Mouse (Mus musculus) midbrain, embryonic 15.5 days (tissue): ENCODE measurements around the gene Kdm2b. TPM values are rescaled to one million over a fixed set of nuclear protein-coding genes. Genes with fewer than 3 reads are reported as not detected.
A peak's percentile ranks its signal among the peaks of the same experiment; 100 is the strongest.

ENCODE experiments used
- ATAC-seq: fragments of 200-750 bp; cut with Nextera tagmentation; replicated peaks from 2 replicates; pipeline ENCODE4 v1.8.0; 2017; ENCODE audit warnings: moderate TSS enrichment
- H3K27ac ChIP-seq: fragments of 300-500 bp; sonication (generic); 2 replicates; pipeline ENCODE4 v1.5.1; 2015; ENCODE audit warnings: mild to moderate bottlenecking, inconsistent platforms
- H3K27me3 ChIP-seq: fragments of 300-500 bp; sonication (generic); replicated peaks from 2 replicates; pipeline ENCODE4 v1.6.1; 2015; ENCODE audit warnings: inconsistent platforms
- H3K36me3 ChIP-seq: fragments of 300-500 bp; sonication (generic); replicated peaks from 2 replicates; pipeline ENCODE4 v1.6.1; 2015; ENCODE audit warnings: inconsistent platforms
- H3K4me1 ChIP-seq: fragments of 300-500 bp; sonication (generic); 2 replicates; pipeline ENCODE4 v1.6.1; 2015; ENCODE audit warnings: inconsistent platforms
- H3K4me2 ChIP-seq: fragments of 300-500 bp; sonication (generic); 2 replicates; pipeline ENCODE4 v1.6.1; 2015; ENCODE audit warnings: inconsistent platforms, mild to moderate bottlenecking, moderate library complexity
- H3K4me3 ChIP-seq: fragments of 300-500 bp; sonication (generic); 2 replicates; pipeline ENCODE4 v1.5.1; 2015; ENCODE audit warnings: mild to moderate bottlenecking, inconsistent platforms
- H3K9ac ChIP-seq: fragments of 300-500 bp; sonication (generic); 2 replicates; pipeline ENCODE4 v1.6.1; 2015; ENCODE audit warnings: mild to moderate bottlenecking, inconsistent platforms
- H3K9me3 ChIP-seq: fragments of 300-500 bp; sonication (generic); 2 replicates; pipeline ENCODE4 v1.6.1; 2016; ENCODE audit warnings: inconsistent platforms
- WGBS: fragments of 180-500 bp; shearing (Covaris S2); methylation state at CpG from one replicate; pipeline ENCODE4 v1.1.7; 2015; ENCODE audit warnings: mixed read lengths; 5-methylcytosine and 5-hydroxymethylcytosine counted together
- polyA plus RNA-seq: library from polyadenylated mRNA; unstranded; fragments of >200 nt; fragmentation: Nextera tagmentation; extraction: Ambion mirVana; gene quantifications from 2 replicates; pipeline ENCODE4 v1.2.1, GENCODE M21; 2015

Kdm2b gene
- polyA plus RNA-seq, 1 experiment from 2014 or later, result 123 TPM

DNA sequence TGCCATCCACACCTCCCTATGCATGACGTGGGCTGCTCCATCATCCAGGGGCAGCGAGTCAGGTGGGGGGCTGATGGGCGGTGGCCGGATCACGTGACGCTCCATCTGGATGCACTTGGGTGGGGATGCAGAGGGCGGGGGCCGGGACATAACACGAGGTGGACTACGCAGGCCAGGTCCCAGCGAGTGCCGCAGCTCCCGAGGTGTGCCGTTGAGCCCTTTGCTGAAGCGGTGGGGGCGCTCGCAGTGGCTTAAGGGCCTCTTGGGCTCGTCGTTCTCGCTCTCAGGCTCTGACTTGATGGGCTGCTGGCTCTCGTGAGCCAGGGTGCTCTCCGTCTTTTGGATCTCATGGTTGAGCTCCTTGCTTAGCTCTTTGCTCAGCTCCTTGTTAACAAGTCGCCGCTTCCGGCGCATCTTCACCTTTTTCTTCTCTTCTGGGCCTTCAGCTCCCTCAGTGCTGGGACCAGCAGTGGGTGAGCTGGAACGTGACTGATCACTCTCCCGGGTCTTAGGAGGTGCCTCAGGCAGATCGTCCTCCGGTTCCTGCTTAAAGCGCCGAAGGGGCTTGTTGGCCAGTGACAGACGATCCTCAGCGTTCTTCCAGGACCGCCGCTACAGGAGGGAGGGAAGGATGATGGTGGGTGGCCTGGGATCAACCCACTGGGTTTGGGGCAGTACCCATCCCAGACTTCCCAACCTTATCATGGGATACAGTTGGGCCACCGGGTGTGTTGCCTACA is 109.2 kb downstream of the Kdm2b start:
- H3K4me2 ChIP-seq, result no peak overlapping the region
- H3K36me3 ChIP-seq, result peaks cover 45% of the 10 kb centered on the region
- no peak overlapping the region for H3K9ac ChIP-seq
- no peak for ATAC-seq
- H3K27ac ChIP-seq, result no peak overlapping the region
- no peaks in the 10 kb centered on the region for H3K27me3 ChIP-seq
- H3K4me1 ChIP-seq, result no peaks in the 10 kb centered on the region
- WGBS, result 94% methylated on average over 37 of the region's 37 CpGs
- no peaks in the 10 kb centered on the region for H3K9me3 ChIP-seq
- no peak overlapping the region for H3K4me3 ChIP-seq

DNA sequence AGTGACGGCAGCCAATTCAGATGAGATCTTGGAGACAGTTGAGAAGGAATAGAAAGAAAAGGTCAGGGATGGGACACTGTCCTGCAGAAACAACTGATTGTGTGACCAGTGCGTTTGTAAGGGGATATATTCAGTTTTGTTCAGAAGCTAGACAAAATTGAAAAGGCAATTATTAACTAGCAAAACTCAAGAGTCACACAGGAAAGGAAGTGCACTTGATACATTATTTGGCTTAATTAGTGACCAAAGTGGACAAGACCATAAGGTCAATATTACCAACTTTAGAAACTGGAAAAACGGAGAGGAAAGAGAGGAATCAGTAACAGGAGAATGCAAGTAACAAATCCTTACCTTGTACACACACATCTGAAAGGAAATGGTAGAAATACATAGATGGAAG is 113.0 kb downstream of the Kdm2b start:
- no peak overlapping the region for H3K4me3 ChIP-seq
- no peak overlapping the region for H3K4me2 ChIP-seq
- no peak overlapping the region for H3K27ac ChIP-seq
- H3K27me3 ChIP-seq, result no peaks in the 10 kb centered on the region
- ATAC-seq, result no peak
- no peak overlapping the region for H3K9ac ChIP-seq
- H3K4me1 ChIP-seq, result no peaks in the 10 kb centered on the region
- WGBS, result 85% methylated on average over 3 of the region's 3 CpGs
- H3K9me3 ChIP-seq, result no peaks in the 10 kb centered on the region
- H3K36me3 ChIP-seq, result peaks cover 50% of the 10 kb centered on the region

DNA sequence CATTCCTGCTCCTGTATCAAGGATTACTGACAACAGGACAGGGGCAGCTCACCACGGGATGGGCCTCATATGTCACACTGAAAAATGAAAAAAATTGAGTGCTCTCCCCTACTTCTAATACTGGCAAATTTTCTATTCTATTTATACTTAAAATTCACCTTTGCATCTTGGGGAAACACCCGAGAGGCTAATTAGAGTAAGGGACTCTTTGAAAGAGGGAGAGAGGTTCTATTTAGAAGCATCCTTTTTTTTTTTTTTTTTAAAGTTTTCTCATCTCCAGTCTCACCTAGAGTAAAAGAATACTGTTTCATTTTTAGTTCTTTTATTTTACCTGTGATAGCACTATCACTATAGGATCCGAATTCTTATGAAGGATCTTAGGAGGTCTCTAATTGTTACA is 115.3 kb downstream of the Kdm2b start:
- no peaks in the 10 kb centered on the region for H3K4me1 ChIP-seq
- no peak overlapping the region for H3K27ac ChIP-seq
- no peaks in the 10 kb centered on the region for H3K27me3 ChIP-seq
- 90% methylated on average over 3 of the region's 3 CpGs for WGBS
- H3K9me3 ChIP-seq, result no peaks in the 10 kb centered on the region
- no peak for ATAC-seq
- H3K9ac ChIP-seq, result no peak overlapping the region
- no peak overlapping the region for H3K4me2 ChIP-seq
- no peak overlapping the region for H3K4me3 ChIP-seq
- peaks cover 47% of the 10 kb centered on the region for H3K36me3 ChIP-seq

DNA sequence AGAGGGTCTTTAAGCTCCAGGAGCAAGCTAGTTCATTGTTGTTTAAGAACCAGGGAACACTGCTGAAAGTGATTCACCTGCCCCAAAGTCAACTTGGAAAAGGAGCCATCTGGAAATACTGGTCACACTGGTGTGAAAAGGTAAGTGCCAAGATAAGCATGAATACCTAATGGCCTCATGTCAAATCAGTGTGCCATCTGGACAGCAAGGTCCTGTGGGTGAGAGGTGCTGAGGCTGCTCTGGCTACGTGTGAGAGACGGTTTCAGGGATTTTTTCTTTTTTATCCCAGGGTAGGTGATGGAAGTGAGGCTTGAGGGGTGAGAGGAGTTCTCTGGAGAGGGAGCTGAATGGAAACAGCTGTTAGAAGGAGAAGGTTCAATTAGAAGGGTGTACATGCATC is 116.0 kb downstream of the Kdm2b start:
- no peak overlapping the region for H3K9ac ChIP-seq
- no peaks in the 10 kb centered on the region for H3K27me3 ChIP-seq
- H3K4me2 ChIP-seq, result no peak overlapping the region
- ATAC-seq, result no peak
- H3K4me3 ChIP-seq, result no peak overlapping the region
- H3K36me3 ChIP-seq, result peaks cover 46% of the 10 kb centered on the region
- no peaks in the 10 kb centered on the region for H3K4me1 ChIP-seq
- WGBS, result 70% methylated on average over 2 of the region's 2 CpGs
- no peaks in the 10 kb centered on the region for H3K9me3 ChIP-seq
- H3K27ac ChIP-seq, result no peak overlapping the region

DNA sequence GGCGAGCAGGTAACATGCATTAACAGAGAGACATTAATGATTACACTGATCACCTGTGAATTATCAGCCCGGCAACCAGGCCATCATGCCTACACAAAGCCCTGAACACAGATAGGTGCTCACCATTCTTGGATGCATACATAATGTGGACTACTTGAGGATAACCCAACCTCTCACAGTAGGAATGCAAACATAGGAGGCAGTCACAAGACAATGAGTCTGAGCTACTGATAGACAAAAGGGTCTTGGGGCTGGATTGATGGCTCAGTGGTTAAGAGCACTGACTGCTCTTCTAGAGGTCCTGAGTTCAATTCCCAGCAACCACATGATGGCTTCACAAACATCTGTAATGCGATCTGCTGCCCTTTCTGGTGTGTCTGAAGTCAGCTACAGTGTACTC is 117.0 kb downstream of the Kdm2b start:
- no peak for ATAC-seq

DNA sequence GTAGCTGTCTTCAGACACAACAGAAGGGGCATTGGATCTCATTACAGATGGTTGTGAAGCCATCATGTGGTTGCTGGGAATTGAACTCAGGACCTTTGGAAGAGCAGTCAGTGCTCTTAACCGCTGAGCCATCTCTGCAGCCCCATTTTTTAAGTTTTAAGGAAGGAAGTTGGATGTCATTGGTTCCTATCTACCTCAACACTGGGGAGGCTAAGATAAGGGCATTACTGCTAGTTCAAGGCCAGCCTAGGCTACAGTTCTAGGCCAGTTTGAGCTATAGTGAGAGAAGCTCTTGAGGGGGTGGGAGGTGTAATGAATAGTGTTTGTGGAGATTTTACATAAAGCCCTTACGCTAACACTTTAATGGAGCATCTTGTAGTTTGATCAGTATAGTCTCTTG is 126.6 kb downstream of the Kdm2b start:
- no peaks in the 10 kb centered on the region for H3K27me3 ChIP-seq
- no peaks in the 10 kb centered on the region for H3K4me1 ChIP-seq
- no peak overlapping the region for H3K27ac ChIP-seq
- WGBS, result 96% methylated on average over 2 of the region's 2 CpGs
- H3K36me3 ChIP-seq, result peaks cover 30% of the 10 kb centered on the region
- no peak overlapping the region for H3K4me2 ChIP-seq
- H3K9me3 ChIP-seq, result no peaks in the 10 kb centered on the region
- ATAC-seq, result no peak
- H3K9ac ChIP-seq, result no peak overlapping the region
- H3K4me3 ChIP-seq, result no peak overlapping the region

More for the DNA sequence above, 117.0 kb downstream of the Kdm2b start:
- H3K36me3 ChIP-seq, result peaks cover 47% of the 10 kb centered on the region
- no peak overlapping the region for H3K4me3 ChIP-seq
- H3K4me1 ChIP-seq, result no peaks in the 10 kb centered on the region
- H3K4me2 ChIP-seq, result no peak overlapping the region
- no peak overlapping the region for H3K9ac ChIP-seq
- no peak overlapping the region for H3K27ac ChIP-seq
- H3K27me3 ChIP-seq, result no peaks in the 10 kb centered on the region
- 91% methylated on average over 3 of the region's 3 CpGs for whole genome bisulfite sequencing
- no peaks in the 10 kb centered on the region for H3K9me3 ChIP-seq

DNA sequence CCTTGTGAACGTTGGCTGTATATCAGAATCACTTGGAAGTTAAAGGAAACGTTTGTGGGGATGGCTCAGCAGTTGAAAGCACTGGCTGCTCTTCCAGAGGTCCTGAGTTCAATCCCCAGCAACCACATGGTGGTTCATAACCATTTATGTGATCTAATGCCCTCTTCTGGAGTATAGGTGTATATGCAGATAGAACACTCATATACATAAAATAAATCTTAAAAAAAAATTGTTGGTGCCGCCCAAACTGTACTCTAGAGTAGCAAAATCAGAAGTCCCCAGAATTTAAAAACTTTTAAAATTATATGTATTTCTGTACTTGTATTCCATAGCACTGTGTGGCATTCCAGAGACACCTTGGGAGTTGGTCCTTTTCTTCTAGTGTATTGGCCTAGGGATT is 133.8 kb downstream of the Kdm2b start:
- Histone ChIP-seq H3K9me3 (no peaks in the 10 kb centered on the region), H3K27ac (no peak overlapping the region), H3K4me3 (no peak overlapping the region), H3K27me3 (no peaks in the 10 kb centered on the region), H3K9ac (no peak overlapping the region), H3K4me2 (no peak overlapping the region), H3K36me3 (0 out of 2 replicates have a peak, but pooled peaks cover 2% of the 10 kb centered on the region), H3K4me1 (peaks cover 12% of the 10 kb centered on the region)
- no peak for ATAC-seq
- WGBS, result 81% methylated on average over 3 of the region's 3 CpGs

DNA sequence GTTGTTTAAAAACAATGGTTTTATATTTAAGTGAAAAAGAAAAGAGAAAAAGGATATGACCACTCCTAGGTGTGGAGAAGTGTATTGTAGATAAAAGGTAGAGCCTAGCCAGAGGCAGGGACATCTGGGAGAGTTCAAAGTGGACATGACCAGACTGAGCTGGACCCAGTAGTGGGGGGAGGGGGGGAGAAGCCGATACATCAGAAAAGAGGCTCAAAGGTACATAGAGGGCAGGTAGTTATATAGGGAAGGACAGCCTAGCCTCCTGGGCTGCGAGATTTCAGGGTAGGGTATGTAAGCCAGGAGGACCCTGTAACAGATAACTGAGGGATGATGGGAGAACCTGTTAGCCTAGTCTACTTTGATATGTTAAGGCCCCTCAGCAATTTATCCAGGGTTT is 137.0 kb downstream of the Kdm2b start:
- Histone ChIP-seq H3K27me3 (no peaks in the 10 kb centered on the region), H3K9me3 (no peaks in the 10 kb centered on the region), H3K9ac (no peak overlapping the region), H3K36me3 (no peaks in the 10 kb centered on the region), H3K27ac (no peak overlapping the region), H3K4me1 (peaks cover 25% of the 10 kb centered on the region), H3K4me2 (no peak overlapping the region), H3K4me3 (no peak overlapping the region)
- no peak for ATAC-seq
- WGBS, result 89% methylated on average over 2 of the region's 2 CpGs

DNA sequence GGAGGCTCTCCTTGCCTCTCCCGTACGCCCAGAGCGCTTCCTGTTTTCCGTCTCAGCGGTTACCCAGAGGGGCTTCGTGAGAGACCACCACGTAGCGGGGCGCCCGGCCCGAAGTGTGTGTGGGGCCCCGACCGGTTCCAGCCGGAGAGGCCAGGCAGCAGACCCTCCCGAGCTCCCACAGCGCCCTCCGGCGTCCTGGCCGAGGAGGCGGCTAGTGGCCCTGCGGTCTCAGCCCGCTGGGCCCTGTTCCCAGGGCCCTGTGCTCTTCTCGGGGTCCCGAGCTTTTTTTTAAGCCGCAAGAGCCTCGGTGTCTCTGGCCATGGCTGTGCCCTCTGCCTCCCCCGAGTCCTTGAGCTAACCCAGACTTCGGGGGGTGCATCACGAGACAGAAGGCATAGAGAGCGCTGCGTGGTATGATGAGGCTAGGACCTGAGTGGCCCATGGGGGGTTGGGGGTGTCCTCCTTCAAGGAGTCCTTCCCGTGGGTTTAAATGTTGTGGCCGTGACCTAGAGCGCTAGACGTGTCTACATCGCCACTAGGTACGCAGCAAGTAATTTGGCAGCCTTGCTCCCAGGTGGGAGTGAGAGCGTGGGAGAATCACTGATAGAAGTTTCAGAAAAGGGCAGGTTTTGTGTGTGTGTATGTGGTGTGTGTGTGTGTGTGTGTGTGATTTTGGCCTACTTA is 139.2 kb downstream of the Kdm2b start:
- H3K27ac ChIP-seq, result peak overlapping the region; percentile 92
- 0% methylated on average over 37 of the region's 38 CpGs for WGBS
- H3K4me3 ChIP-seq, result peak overlapping the region; percentile 75
- ATAC-seq, result peak; percentile 82
- H3K9ac ChIP-seq, result peak overlapping the region; percentile 86
- H3K36me3 ChIP-seq, result no peaks in the 10 kb centered on the region
- H3K4me2 ChIP-seq, result peak overlapping the region; percentile 95
- peaks cover 25% of the 10 kb centered on the region for H3K4me1 ChIP-seq
- no peaks in the 10 kb centered on the region for H3K27me3 ChIP-seq
- H3K9me3 ChIP-seq, result no peaks in the 10 kb centered on the region

DNA sequence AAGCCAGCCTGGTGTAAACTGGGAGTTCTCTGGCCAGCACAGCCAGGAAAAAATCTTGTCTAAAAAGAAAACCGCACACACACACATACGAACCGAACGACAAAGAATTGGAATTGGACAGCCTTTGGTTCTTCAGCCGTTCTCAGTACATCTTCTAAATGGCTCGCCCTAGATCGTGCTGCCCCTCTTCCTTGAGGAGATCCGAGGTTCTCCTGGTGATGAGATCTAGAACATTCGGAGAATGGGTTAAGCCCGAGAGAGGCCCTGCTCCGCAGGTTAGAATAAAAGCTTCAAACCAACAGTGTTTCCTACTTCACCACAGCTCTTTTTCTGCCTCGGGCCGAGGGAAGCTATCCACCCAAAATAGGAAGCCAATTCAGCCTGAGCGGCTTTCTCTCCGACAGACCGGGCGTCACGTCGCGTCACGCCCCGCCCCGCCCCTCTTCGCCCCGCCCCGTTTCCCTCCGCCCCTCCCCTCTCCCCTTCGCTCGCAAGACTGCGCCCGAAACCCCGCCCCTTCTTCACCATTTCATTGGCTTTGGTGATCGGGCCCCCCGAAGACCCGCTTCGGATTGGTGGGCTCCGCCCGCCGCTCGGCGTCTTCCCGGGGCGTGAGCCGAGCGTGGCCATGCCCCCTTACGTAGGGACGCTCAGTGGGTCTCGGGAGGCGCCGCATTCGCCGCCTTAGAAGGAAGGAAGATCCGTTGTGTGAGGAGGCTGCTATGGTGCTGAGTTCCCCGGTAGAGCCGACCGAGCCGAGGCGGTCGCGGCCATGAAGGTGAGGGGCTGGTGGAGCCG is 139.9 kb downstream of the Kdm2b start, which contains the start of gene Rnf34:
Rnf34 (plus strand) TSS at position 528 of the 798 bp plus-strand sequence.
- peak within 1 kb of the TSS; percentile 86 for H3K9ac ChIP-seq
- 2% methylated on average over 61 of the region's 61 CpGs for WGBS
- H3K27ac ChIP-seq, result peak within 1 kb of the TSS; percentile 92
- no peaks in the 10 kb centered on the region for H3K27me3 ChIP-seq
- H3K36me3 ChIP-seq, result no peaks in the 10 kb centered on the region
- no peaks in the 10 kb centered on the region for H3K9me3 ChIP-seq
- H3K4me1 ChIP-seq, result peaks cover 25% of the 10 kb centered on the region
- H3K4me2 ChIP-seq, result peak within 1 kb of the TSS; percentile 95
- peak within 1 kb of the TSS; percentile 75 for H3K4me3 ChIP-seq
- peak; percentile 100 for ATAC-seq

DNA sequence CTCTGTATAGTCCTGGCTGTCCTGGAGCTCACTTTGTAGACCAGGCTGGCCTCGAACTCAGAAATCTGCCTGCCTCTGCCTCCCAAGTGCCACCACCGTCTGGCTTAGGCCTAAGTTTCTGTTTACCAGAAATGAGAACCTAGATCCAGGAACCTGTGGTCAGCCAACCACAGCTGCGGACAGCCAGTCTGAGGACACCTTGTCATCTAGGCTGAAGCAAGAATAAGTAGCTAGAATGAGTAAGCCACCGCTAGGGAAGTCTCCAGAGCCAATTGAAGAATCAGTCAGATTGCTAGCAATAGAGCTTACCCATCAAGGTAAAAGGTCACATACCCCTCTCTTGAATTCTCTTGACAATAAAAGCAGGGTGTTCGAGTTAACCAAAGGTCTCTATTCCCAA is 145.8 kb downstream of the Kdm2b start:
- no peak overlapping the region for H3K27ac ChIP-seq
- H3K27me3 ChIP-seq, result no peaks in the 10 kb centered on the region
- H3K4me1 ChIP-seq, result peaks cover 4% of the 10 kb centered on the region
- H3K36me3 ChIP-seq, result no peaks in the 10 kb centered on the region
- ATAC-seq, result no peak
- no peak overlapping the region for H3K4me3 ChIP-seq
- H3K4me2 ChIP-seq, result no peak overlapping the region
- 82% methylated on average over 5 of the region's 5 CpGs for WGBS
- H3K9me3 ChIP-seq, result no peaks in the 10 kb centered on the region
- H3K9ac ChIP-seq, result no peak overlapping the region

DNA sequence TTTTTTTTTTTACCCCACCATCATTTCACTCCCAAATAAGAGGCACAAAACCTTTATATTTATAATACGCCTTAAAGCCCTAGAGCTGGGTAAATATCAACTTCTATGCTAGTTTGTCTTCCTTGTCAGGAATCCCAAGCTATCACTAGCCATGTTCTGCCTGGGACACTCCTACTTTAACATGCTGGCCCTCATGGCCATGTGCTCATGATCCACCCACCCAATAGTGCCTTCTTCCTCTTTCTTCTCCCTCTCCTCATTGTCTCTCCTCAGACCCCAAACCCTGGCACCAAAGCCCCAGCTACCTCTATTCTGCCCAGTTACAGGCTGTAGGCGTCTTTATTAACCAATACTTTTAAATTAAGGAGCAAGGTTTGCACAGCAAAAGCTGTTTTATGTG is 148.5 kb downstream of the Kdm2b start:
- 85% methylated on average over 2 of the region's 2 CpGs for WGBS
- Histone ChIP-seq H3K9me3 (no peaks in the 10 kb centered on the region), H3K4me2 (no peak overlapping the region), H3K27me3 (no peaks in the 10 kb centered on the region), H3K27ac (no peak overlapping the region), H3K4me3 (no peak overlapping the region), H3K36me3 (no peaks in the 10 kb centered on the region), H3K9ac (no peak overlapping the region), H3K4me1 (no peaks in the 10 kb centered on the region)
- ATAC-seq, result no peak
